Mouse (Mus musculus) forebrain, embryonic 16.5 days (tissue): ENCODE data around the gene Rsl1d1. TPM values are rescaled to one million over a fixed set of nuclear protein-coding genes. Genes with fewer than 3 reads are reported as not detected.
A peak's percentile ranks its signal among the peaks of the same experiment; 100 is the strongest.

Experiments
- ATAC-seq: fragments of 200-750 bp; cut with Nextera tagmentation; 2 replicates; pipeline ENCODE4 v1.8.0; 2017; ENCODE audit warnings: mild to moderate bottlenecking, moderate library complexity
- H3K27ac ChIP-seq: fragments of 300-500 bp; sonication (generic); 2 replicates; pipeline ENCODE4 v1.5.1; 2014; ENCODE audit warnings: low read length, control low read depth
- H3K27me3 ChIP-seq: fragments of 300-500 bp; sonication (generic); replicated peaks from 2 replicates; pipeline ENCODE4 v1.6.1; 2014; ENCODE audit warnings: low read length; ENCODE audit not compliant: control insufficient read depth, insufficient read depth
- H3K36me3 ChIP-seq: fragments of 300-500 bp; sonication (generic); 2 replicates; pipeline ENCODE4 v1.6.1; 2014; ENCODE audit not compliant: control insufficient read depth, insufficient read depth
- H3K4me1 ChIP-seq: fragments of 300-500 bp; sonication (generic); replicated peaks from 2 replicates; pipeline ENCODE4 v1.6.1; 2014; ENCODE audit warnings: low read length; ENCODE audit not compliant: control insufficient read depth, insufficient read depth
- H3K4me2 ChIP-seq: fragments of 300-500 bp; sonication (generic); 2 replicates; pipeline ENCODE4 v1.6.1; 2014; ENCODE audit warnings: mild to moderate bottlenecking, low read length, control low read depth
- H3K4me3 ChIP-seq: fragments of 300-500 bp; sonication (generic); replicated peaks from 2 replicates; pipeline ENCODE4 v1.5.1; 2014; ENCODE audit warnings: mild to moderate bottlenecking, low read length, control low read depth
- H3K9ac ChIP-seq: fragments of 300-500 bp; sonication (generic); replicated peaks from 2 replicates; pipeline ENCODE4 v1.6.1; 2014; ENCODE audit warnings: low read depth, low read length, control low read depth
- H3K9me3 ChIP-seq: fragments of 300-500 bp; sonication (generic); 2 replicates; pipeline ENCODE4 v1.6.1; 2016; ENCODE audit warnings: low read length; ENCODE audit not compliant: control insufficient read depth
- WGBS: fragments of 180-500 bp; shearing (Covaris S2); extraction: QIAGEN DNeasy Blood & Tissue Kit; methylation state at CpG from one replicate; pipeline ENCODE4 v1.1.7; 2014; 5-methylcytosine and 5-hydroxymethylcytosine counted together
- polyA plus RNA-seq: library from polyadenylated mRNA; unstranded; fragments of >200 nt; fragmentation: Nextera tagmentation; extraction: Ambion mirVana; gene quantifications from 2 replicates; pipeline ENCODE4 v1.2.1, GENCODE M21; 2015

Gene Rsl1d1
- polyA plus RNA-seq: 155 and 178 TPM in 2 replicates

DNA sequence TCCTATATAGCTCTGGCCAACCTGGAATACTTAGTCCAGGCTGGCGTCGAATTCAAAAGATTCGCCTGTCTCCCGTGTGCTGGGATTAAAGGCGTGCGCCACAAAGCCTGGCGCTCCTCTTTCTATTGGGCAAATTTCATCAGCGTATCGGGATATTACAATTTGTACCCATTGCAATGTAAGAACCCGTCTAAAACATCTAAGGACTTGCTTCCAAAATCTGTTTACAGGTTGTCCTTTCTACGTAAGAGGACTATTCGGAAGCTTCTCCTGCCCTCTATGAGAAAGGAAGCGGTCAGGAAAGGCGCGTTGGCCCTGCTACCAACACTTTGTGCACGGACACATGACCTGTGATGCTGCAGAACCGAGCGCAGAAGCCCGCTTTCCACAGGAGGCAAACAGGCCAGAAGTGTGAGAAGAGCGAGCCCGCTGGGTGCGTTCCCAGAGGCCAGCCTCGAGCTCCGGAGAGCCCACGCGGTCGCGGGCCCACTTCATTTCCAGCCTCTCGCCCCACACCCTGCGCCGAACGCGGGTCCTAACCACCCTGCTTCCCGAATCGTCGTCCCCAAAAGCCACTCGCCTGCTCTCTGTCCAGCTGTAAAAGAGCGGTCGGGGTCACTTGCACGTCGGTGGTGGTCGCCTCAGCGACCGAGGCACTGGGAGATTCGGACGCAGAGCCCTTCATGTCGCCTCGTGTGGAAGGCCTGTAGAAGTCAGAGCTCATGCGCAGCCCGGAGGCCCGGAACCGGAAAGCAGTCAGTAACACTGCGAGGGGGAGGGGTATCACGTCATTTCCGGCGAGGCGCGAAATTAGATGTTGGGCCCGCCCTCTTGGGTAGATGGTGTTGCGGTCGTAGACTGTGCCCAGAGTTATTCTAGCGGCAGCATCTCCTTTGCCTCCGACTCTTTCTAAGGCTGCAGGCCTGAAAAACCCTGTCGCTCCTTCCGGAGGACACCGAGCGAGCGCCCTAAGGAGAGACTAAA lies at the start of gene Rsl1d1:
Gene Rsl1d1 (minus strand): TSS at position 761 of the 984 bp plus-strand sequence.
- Histone ChIP-seq H3K27me3 (no peaks in the 10 kb centered on the region), H3K4me1 (peaks cover 25% of the 10 kb centered on the region), H3K9ac (peak within 1 kb of the TSS; percentile 86), H3K9me3 (no peaks in the 10 kb centered on the region), H3K27ac (peak within 1 kb of the TSS; percentile 51), H3K4me2 (peak within 1 kb of the TSS; percentile 99), H3K36me3 (peaks cover 10% of the 10 kb centered on the region), H3K4me3 (peak within 1 kb of the TSS; percentile 99)
- ATAC-seq: peak; percentile 99
- under 1% methylated on average over 68 of the region's 68 CpGs for WGBS

DNA sequence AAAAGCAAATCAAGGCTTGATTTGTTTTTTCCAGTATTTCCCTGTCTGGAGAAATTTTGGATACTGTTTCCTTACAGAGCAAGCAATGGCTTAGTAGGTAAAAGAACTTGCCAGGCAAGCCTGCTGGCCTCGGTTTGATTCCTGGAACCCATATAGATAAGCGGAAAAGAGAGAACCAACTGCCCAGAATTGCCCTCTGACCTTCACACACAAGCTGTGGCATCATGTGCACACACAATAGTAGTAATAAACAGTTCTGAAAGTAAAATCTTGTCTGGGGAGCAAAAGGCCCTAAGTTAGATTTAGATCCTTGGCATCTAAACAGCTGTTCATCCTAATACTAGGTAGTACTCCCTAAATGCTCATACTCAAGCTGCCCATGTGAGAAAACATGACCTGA lies 44.7 kb upstream of the Rsl1d1 start:
- Histone ChIP-seq H3K4me3 (no peak overlapping the region), H3K27me3 (no peaks in the 10 kb centered on the region), H3K4me2 (no peak overlapping the region), H3K9ac (no peak overlapping the region), H3K27ac (no peak overlapping the region), H3K4me1 (peaks cover 9% of the 10 kb centered on the region), H3K9me3 (no peaks in the 10 kb centered on the region), H3K36me3 (no peaks in the 10 kb centered on the region)
- WGBS: 85% methylated on average over 2 of the region's 2 CpGs
- ATAC-seq: no peak

DNA sequence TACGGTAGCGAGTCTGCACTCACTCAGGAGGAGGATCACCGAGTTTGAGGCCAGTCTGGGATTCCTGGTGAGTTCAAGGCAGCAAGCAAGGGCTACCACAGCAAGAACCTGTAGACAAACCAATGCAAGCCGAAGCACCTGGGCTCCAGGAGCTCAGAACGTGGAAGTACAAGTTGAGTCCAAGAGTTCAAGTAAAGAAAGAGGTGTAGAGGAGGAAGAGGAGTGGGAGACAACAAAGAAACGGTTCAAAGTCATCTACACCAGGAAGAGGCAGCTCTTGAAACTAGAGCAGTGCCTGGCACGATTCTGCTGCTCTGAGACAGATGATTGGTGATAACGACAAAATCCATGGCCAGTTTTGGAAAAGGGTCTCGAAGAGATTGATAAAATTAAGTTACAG lies 42.6 kb upstream of the Rsl1d1 start:
- no peak for ATAC-seq
- H3K4me2 ChIP-seq: no peak overlapping the region
- H3K27me3 ChIP-seq: no peaks in the 10 kb centered on the region
- no peak overlapping the region for H3K27ac ChIP-seq
- no peaks in the 10 kb centered on the region for H3K36me3 ChIP-seq
- no peaks in the 10 kb centered on the region for H3K9me3 ChIP-seq
- no peak overlapping the region for H3K9ac ChIP-seq
- 88% methylated on average over 9 of the region's 9 CpGs for WGBS
- no peak overlapping the region for H3K4me3 ChIP-seq
- H3K4me1 ChIP-seq: no peaks in the 10 kb centered on the region

DNA sequence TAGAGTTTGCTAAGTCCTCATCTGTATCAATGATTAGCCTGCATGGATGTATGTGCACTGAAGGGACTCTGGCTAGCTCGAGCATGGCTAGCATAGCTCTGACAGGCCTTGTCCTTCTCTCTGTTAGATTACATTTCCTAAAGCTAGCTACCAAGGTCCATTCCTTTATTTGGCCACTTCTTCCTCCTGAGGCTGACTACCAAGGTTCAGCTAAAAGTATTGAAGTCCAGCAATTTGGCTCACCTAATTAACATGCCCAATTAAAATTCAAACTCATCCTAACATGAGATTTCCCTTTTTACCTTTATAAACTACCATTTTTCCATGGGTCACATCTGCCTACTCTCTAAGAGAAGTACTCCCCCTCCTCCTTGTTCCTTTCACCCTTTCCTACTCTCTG lies 39.3 kb upstream of the Rsl1d1 start:
- H3K36me3 ChIP-seq: peaks cover 8% of the 10 kb centered on the region
- 89% methylated on average over 1 of the region's 1 CpGs for WGBS
- no peaks in the 10 kb centered on the region for H3K4me1 ChIP-seq
- no peak overlapping the region for H3K27ac ChIP-seq
- H3K4me2 ChIP-seq: no peak overlapping the region
- no peak overlapping the region for H3K4me3 ChIP-seq
- no peak for ATAC-seq
- no peaks in the 10 kb centered on the region for H3K27me3 ChIP-seq
- H3K9ac ChIP-seq: no peak overlapping the region
- H3K9me3 ChIP-seq: no peaks in the 10 kb centered on the region

DNA sequence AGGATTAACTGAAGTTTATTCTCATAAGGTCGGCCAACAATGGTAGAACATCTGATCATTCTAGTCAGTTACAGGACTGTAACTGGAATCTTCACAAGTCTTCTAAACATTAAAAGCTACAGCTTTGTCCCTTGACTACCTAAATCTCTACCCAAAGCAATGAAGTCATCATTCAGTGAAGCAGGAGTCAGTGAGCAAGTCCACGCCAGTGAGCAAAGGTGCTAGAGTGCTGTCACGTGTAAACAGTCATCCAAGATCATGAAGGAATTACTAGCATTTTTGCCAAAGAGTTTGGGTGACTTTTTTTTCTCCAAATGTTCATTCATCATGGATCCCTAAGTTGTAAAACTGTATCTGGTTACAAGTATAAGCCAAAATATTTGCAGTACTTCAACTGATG lies 14.7 kb upstream of the Rsl1d1 start:
- H3K27ac ChIP-seq: no peak overlapping the region
- H3K9me3 ChIP-seq: no peaks in the 10 kb centered on the region
- H3K4me3 ChIP-seq: no peak overlapping the region
- no peak overlapping the region for H3K4me2 ChIP-seq
- no peaks in the 10 kb centered on the region for H3K27me3 ChIP-seq
- peaks cover 20% of the 10 kb centered on the region for H3K36me3 ChIP-seq
- 90% methylated on average over 3 of the region's 3 CpGs for WGBS
- no peak overlapping the region for H3K9ac ChIP-seq
- H3K4me1 ChIP-seq: no peaks in the 10 kb centered on the region
- no peak for ATAC-seq

DNA sequence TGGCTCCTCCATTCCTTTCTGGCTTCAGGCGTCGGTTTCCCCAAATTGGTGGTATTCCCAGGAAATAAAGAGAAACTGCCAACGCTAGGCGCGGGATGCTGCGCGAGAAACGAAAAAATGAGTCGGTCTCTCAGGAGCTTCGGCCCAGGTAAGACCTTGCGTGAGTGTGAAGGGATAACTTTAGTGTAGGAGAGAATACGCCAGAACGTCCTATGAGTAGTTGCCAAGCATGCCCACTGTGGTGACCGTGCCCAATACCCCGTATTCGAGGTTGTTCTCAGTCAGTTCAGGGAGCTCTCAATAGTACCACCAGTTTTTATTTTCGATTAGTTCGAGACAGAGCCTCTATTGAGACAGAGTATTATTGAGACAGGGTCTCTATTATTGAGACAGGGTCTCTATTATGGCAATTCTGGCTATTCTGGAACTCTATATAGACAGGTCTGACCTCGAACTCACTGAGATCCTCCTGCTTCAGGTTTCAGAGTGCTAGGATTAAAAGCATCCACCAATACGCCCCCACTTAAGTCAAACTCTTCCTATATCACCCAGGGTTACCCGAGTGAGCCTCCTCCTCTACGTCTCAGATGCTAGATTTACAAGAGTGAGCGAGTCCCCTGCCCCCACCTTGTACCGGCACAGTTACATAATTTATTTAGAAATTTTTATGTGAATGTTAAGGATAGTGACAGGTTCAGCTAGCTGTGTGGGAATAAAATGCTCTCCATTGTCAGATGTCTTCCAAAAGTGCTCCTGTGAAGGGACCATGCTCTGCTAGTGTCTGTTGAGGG lies 664 bp upstream of the Rsl1d1 start:
- 11% methylated on average over 24 of the region's 24 CpGs for WGBS
- H3K9me3 ChIP-seq: no peaks in the 10 kb centered on the region
- ATAC-seq: peak; percentile 49
- peaks cover 2% of the 10 kb centered on the region; the same call in 1 of the 2 replicates for H3K36me3 ChIP-seq
- H3K4me1 ChIP-seq: peaks cover 23% of the 10 kb centered on the region
- peak overlapping the region; percentile 99 for H3K4me3 ChIP-seq
- peak overlapping the region; percentile 86 for H3K9ac ChIP-seq
- H3K27me3 ChIP-seq: no peaks in the 10 kb centered on the region
- H3K4me2 ChIP-seq: peak overlapping the region; percentile 62
- peak overlapping the region; percentile 51 for H3K27ac ChIP-seq

DNA sequence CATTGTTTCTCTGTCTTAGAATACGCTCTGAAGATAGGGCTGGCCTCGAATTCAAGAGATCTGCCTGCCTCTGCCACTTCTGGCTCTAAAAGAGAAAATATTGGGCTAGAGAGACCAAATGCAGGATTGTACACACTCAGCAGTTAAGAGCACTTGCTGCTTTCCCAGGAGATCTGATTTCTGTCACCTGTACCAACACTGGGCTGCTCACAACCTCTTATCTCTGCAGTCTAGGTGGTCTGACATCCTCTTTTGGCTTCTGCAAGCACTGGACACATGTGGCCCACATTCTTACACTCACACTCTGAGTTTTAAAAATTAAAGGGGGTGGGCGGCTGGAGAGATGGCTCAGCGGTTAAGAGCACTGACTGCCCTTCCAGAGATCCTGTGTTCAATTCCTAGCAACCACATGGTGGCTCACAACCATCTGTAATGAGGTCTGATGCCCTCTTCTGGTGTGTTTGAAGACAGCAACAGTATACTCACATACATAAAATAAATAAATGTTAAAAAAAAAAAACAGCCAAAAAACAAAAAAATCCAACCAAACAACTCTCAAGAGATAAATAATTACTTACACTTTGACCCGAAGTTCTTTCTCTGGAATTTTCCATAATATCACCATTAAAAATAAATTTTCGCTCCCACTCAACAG lies 1.3 kb downstream of the Rsl1d1 start:
- ATAC-seq: no peak
- H3K9ac ChIP-seq: no peak overlapping the region
- no peaks in the 10 kb centered on the region for H3K9me3 ChIP-seq
- H3K27ac ChIP-seq: no peak overlapping the region
- H3K4me3 ChIP-seq: peak overlapping the region; percentile 99
- WGBS: 66% methylated on average over 6 of the region's 6 CpGs
- H3K27me3 ChIP-seq: no peaks in the 10 kb centered on the region
- H3K4me2 ChIP-seq: peak overlapping the region; percentile 99
- H3K4me1 ChIP-seq: peaks cover 25% of the 10 kb centered on the region
- peaks cover 19% of the 10 kb centered on the region for H3K36me3 ChIP-seq

DNA sequence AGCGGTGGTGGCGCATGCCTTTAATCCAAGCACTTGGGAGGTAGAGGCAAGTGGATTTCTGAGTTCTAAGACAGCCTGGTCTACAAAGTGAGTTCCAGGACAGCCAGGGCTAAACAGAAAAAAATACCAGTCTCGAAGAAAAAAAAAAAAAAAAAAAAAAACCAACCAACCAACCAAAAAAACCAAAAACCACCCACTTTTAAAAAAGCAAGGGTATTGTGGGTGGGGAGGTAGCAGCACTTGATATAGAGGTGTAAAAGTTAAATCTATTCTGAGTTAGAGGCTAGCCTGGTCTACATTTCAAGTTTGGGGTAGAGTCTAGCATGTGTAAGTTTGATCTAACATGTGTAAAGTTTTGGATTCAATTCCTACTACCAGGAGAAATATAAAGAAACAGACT lies 2.9 kb downstream of the Rsl1d1 start:
- peaks cover 25% of the 10 kb centered on the region for H3K4me1 ChIP-seq
- no peaks in the 10 kb centered on the region for H3K9me3 ChIP-seq
- 89% methylated on average over 3 of the region's 3 CpGs for WGBS
- no peak overlapping the region for H3K9ac ChIP-seq
- no peak overlapping the region for H3K4me2 ChIP-seq
- peaks cover 32% of the 10 kb centered on the region for H3K36me3 ChIP-seq
- H3K4me3 ChIP-seq: no peak overlapping the region
- no peak overlapping the region for H3K27ac ChIP-seq
- H3K27me3 ChIP-seq: no peaks in the 10 kb centered on the region
- no peak for ATAC-seq

DNA sequence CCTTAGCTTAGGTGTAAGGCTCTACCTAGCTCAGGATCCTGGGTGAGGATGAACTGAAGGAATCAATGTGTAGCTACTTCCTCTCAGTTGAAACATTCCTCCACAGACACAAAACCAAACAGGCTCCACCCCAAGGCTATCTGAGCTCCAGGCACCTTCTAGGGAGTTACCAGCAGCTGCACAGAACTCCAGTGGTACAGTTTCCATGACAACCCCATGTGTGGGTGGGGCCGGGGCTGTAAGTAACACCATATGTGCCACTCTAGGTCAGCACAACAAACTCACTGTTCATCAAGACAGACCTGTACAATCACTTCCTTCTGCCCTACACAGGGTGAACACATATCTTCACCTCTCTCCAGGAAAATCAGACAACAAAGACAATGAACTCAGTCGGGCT lies 4.7 kb downstream of the Rsl1d1 start:
- ATAC-seq: no peak
- Histone ChIP-seq H3K9ac (no peak overlapping the region), H3K4me2 (no peak overlapping the region), H3K4me1 (peaks cover 10% of the 10 kb centered on the region), H3K9me3 (no peaks in the 10 kb centered on the region), H3K27me3 (no peaks in the 10 kb centered on the region), H3K4me3 (no peak overlapping the region), H3K27ac (no peak overlapping the region), H3K36me3 (peaks cover 38% of the 10 kb centered on the region)
- 89% methylated on average over 2 of the region's 2 CpGs for WGBS
